Mouse (Mus musculus) liver, embryonic 16.5 days (tissue): Measurements from ENCODE around the gene Nmur1. TPM values are rescaled to one million over a fixed set of nuclear protein-coding genes. Genes with fewer than 3 reads are reported as not detected.
"Not testable (repeated sequence)": the region's sequence is repeated elsewhere in the genome, so short reads cannot be mapped to it uniquely, and the experiment has no call there.

Experiments used
- ATAC-seq: fragments of 200-750 bp; cut with Nextera tagmentation; 2 replicates; pipeline ENCODE4 v1.8.0; 2017; ENCODE audit warnings: low read depth, mild to moderate bottlenecking, moderate number of reproducible peaks, moderate library complexity
- H3K27ac ChIP-seq: fragments of 300-500 bp; sonication (generic); 2 replicates; pipeline ENCODE4 v1.5.1; 2014; ENCODE audit warnings: mild to moderate bottlenecking, low read length
- H3K27me3 ChIP-seq: fragments of 300-500 bp; sonication (generic); 2 replicates; pipeline ENCODE4 v1.6.1; 2014; ENCODE audit warnings: low read depth, low read length, mixed read lengths; ENCODE audit not compliant: control insufficient read depth, insufficient read depth
- H3K36me3 ChIP-seq: fragments of 300-500 bp; sonication (generic); 2 replicates; pipeline ENCODE4 v1.6.1; 2014; ENCODE audit warnings: mild to moderate bottlenecking; ENCODE audit not compliant: control insufficient read depth, insufficient read depth
- H3K4me1 ChIP-seq: fragments of 300-500 bp; sonication (generic); 2 replicates; pipeline ENCODE4 v1.6.1; 2014; ENCODE audit warnings: low read depth, low read length, mixed read lengths; ENCODE audit not compliant: control insufficient read depth
- H3K4me2 ChIP-seq: fragments of 300-500 bp; sonication (generic); 2 replicates; pipeline ENCODE4 v1.6.1; 2014; ENCODE audit warnings: low read depth, low read length, mixed read lengths
- H3K4me3 ChIP-seq: fragments of 300-500 bp; sonication (generic); 2 replicates; pipeline ENCODE4 v1.5.1; 2014; ENCODE audit warnings: low read depth, mild to moderate bottlenecking, low read length
- H3K9ac ChIP-seq: fragments of 300-500 bp; sonication (generic); 2 replicates; pipeline ENCODE4 v1.6.1; 2014; ENCODE audit warnings: low read depth, low read length
- H3K9me3 ChIP-seq: fragments of 300-500 bp; sonication (generic); replicated peaks from 2 replicates; pipeline ENCODE4 v1.6.1; 2016; ENCODE audit warnings: low read length; ENCODE audit not compliant: control insufficient read depth
- WGBS: fragments of 180-500 bp; shearing (Covaris S2); extraction: QIAGEN DNeasy Blood & Tissue Kit; methylation state at CpG from one replicate; pipeline ENCODE4 v1.1.7; 2014; ENCODE audit not compliant: insufficient replicate concordance; 5-methylcytosine and 5-hydroxymethylcytosine counted together
- microRNA-seq: library from miRNA; unstranded; fragments of <30 nt; microRNA quantifications from one replicate; pipeline ENCODE4, GENCODE M21; 2016
- polyA plus RNA-seq: library from polyadenylated mRNA; unstranded; fragments of >200 nt; fragmentation: Nextera tagmentation; extraction: Ambion mirVana; gene quantifications from 2 replicates; pipeline ENCODE4 v1.2.1, GENCODE M21; 2015

Gene Nmur1
- polyA plus RNA-seq, 1 experiment from 2014 or later, result not detected

- Histone ChIP-seq H3K9me3 (no peaks in the 10 kb centered on the region), H3K4me2 (no peak overlapping the region), H3K4me3 (no peak overlapping the region), H3K27ac (no peak overlapping the region), H3K36me3 (no peaks in the 10 kb centered on the region; the same call in 1 of the 2 replicates), H3K9ac (no peak overlapping the region), H3K27me3 (no peaks in the 10 kb centered on the region), H3K4me1 (no peaks in the 10 kb centered on the region)
- WGBS, result 90% methylated on average over 2 of the region's 2 CpGs
- no peak for ATAC-seq
These were observed 83.7 kb downstream of the Nmur1 start for GRCm38 (mm10) chr1:86342371-86342770.

- H3K9me3 ChIP-seq, H3K4me1 ChIP-seq, H3K27me3 ChIP-seq, ATAC-seq, H3K4me3 ChIP-seq, H3K27ac ChIP-seq, H3K4me2 ChIP-seq, H3K9ac ChIP-seq, H3K36me3 ChIP-seq: not testable (repeated sequence)
- WGBS, result 85% methylated on average over 2 of the region's 2 CpGs
These were observed 84.9 kb downstream of the Nmur1 start for GRCm38 (mm10) chr1:86341096-86341495.

DNA sequence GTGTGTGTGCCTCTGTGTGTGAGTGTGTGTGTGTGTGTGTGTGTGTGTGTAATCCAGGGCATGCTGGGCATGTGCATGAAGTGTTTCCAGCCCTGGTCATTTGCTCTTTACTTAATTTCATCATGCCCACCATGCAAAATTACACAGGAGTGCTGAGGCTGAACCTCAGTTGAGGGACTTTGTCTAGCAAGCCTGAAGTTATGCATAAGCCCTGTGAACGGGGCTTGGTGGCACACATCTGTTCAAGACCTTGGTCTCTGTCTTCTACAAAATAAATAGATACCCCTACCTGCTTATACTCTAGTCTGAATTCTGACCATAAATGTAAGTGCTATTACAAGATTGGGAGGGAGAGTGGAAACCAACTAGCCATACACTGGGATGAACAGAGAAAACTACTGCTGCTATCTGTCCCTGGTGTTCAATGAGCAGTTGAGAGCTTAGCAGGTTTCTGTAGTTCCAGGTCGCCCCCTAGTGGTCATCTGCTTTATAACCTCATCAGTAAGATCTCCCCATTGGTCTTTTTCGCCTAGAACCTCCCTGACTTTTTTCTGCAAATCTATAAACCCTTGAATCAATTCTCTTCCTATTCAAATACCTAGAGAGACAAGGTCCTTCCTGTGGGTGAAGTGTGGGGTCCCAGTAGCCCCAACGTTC, 86.7 kb downstream of the Nmur1 start:
- no peak overlapping the region for H3K4me3 ChIP-seq
- H3K27me3 ChIP-seq, result no peaks in the 10 kb centered on the region
- H3K4me2 ChIP-seq, result no peak overlapping the region
- no peak overlapping the region for H3K9ac ChIP-seq
- H3K36me3 ChIP-seq, result no peaks in the 10 kb centered on the region
- peak; percentile 48; the same call in 1 of the 2 replicates for ATAC-seq
- H3K9me3 ChIP-seq, result no peaks in the 10 kb centered on the region
- H3K4me1 ChIP-seq, result no peaks in the 10 kb centered on the region
- WGBS, result 28% methylated on average over 4 of the region's 4 CpGs
- no peak overlapping the region for H3K27ac ChIP-seq

- Histone ChIP-seq H3K9ac (no peak overlapping the region), H3K27me3 (no peaks in the 10 kb centered on the region), H3K27ac (no peak overlapping the region), H3K9me3 (no peaks in the 10 kb centered on the region), H3K4me3 (no peak overlapping the region), H3K4me1 (no peaks in the 10 kb centered on the region), H3K36me3 (no peaks in the 10 kb centered on the region), H3K4me2 (no peak overlapping the region)
- no peak for ATAC-seq
- 32% methylated on average over 2 of the region's 2 CpGs for WGBS
These were observed 89.7 kb downstream of the Nmur1 start for GRCm38 (mm10) chr1:86336330-86336729.

Small RNA genes within 50 kb of the gene (microRNA-seq; reads per million reads assigned to microRNA genes)
- 37.7 reads per million, percentile 44 among the genes with 10 or more reads in this experiment for gene mmu-mir-3535

Other genes with a start within 250 kb of the Nmur1 start
- gene B3gnt7, start 123.4 kb downstream of the Nmur1 start, polyA plus RNA-seq, result 0.65 and 0.68 TPM in 2 replicates
- gene Ncl, start 66.8 kb downstream of the Nmur1 start, polyA plus RNA-seq, result 175 and 188 TPM in 2 replicates
- not detected in 2 replicates for gene Tex44, start 101 bp upstream of the Nmur1 start, polyA plus RNA-seq
- 500 and 746 TPM in 2 replicates for gene Ptma, start 100.5 kb upstream of the Nmur1 start, polyA plus RNA-seq
- 20.2 and 21.7 TPM in 2 replicates for gene Pde6d, start 156.4 kb upstream of the Nmur1 start, polyA plus RNA-seq
- 11.6 and 11.8 TPM in 2 replicates for gene Cops7b, start 156.7 kb upstream of the Nmur1 start, polyA plus RNA-seq
- gene Nppc, start 244.3 kb upstream of the Nmur1 start, polyA plus RNA-seq, result not detected in 2 replicates